Mouse (Mus musculus) urinary bladder, adult 2 months (tissue): ENCODE measurements around the gene Psmd9. TPM values are rescaled to one million over a fixed set of nuclear protein-coding genes. Genes with fewer than 3 reads are reported as not detected.

Experiments used
- DNase-seq: peaks from one replicate; pipeline ENCODE4 v3.0.0; 2022; ENCODE audit warnings: low spot score
- polyA plus RNA-seq: library from polyadenylated mRNA; depleted of rRNA; stranded (reverse); fragments of >200 nt; gene quantifications from 2 replicates; pipeline ENCODE4 v1.2.3, GENCODE M21; 2012

The Psmd9 gene
- polyA plus RNA-seq, 1 experiment, result 26.7 TPM

GRCm38 (mm10) chr5:123251390-123251789 lies 82.2 kb downstream of the Psmd9 start:
- DNase-seq, result no peak

DNA sequence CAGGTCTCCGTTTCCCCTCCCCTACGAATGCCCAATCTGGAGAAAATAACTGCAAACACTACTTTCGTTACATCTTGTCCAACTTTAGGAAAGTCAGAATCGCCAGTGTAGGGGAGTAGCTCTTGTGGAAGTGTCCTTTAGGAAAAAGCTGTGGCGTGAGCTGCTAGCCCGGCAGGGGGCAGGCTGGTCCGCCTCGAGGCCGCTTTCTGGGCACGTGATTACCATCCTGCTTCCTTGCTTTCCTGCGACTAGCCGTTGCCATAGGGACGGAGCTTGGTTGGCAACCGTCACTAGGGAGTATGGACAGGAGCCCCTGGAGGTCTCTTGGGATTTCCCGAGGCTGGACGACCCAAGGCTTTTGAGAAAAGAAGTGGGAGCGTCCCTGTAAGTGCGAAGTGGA lies 82.6 kb downstream of the Psmd9 start, which contains the start of gene Wdr66:
Gene Wdr66 (plus strand): TSS at position 269 of the 400 bp plus-strand sequence.
- DNase-seq, result peak; percentile 52

DNA sequence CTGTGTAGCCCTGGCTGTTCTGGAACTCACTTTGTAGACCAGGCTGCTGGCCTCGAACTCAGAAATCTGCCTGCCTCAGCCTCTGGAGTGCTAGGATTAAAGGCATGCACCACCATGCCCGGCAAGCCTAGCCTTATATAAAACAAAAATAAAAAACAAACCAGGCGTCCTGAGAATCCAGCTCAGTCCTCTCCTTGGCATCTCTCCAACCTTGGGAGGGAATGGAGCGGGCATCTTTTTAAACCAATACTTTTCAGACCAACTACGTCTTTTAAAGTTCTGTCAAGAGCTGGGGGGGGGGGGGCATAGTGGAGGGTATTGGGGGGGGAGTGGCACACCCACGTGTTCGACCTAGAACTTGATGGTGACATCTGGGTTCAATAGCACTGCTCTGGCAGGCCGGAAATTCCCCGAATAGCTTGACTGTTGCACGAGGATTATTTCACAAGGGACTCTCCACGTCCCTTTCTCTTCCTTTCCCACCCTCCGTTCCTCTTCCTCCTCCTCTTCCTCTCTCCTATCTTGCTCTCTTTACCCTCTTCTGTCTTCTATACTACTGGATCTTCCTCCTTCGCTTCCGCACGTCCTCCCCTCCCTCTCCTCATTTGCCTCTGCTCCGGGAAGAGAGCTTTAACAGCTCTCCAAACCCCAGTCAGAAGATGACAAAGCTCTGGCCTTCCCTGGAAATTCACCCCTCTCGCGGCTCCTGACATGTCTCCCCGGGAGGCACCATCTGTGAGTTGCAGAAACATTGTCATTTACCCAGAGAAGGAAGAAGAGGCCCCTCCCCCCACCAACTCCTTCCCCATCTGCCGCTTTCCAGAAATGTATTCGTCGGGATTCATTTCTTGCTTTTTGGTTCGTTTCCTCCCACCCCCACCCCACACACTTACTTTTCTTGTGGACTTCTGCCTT lies 87.9 kb downstream of the Psmd9 start:
- no peak for DNase-seq

- DNase-seq, result peak; percentile 43
Observed at GRCm38 (mm10) chr5:123258990-123259389, 89.8 kb downstream of the Psmd9 start.

DNA sequence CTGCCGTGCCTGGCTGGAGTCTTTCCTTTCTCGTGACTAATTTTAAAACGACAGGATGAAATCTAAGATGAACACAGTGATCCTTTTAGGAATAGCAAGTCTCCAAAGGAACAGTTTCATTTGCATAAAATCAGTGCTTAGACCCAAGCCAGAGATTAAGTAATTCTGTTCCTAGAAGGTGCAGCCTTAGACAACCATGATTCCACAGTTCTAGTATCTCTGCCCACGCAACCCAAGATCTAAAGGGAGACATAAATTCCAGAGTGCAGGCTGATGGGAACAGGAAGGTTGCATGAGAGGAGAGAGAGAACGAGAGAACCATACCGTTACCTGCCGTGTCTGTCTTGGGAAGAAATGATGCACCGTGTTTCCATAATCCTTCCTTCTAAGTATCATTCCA lies 91.5 kb downstream of the Psmd9 start:
- DNase-seq, result no peak

DNA sequence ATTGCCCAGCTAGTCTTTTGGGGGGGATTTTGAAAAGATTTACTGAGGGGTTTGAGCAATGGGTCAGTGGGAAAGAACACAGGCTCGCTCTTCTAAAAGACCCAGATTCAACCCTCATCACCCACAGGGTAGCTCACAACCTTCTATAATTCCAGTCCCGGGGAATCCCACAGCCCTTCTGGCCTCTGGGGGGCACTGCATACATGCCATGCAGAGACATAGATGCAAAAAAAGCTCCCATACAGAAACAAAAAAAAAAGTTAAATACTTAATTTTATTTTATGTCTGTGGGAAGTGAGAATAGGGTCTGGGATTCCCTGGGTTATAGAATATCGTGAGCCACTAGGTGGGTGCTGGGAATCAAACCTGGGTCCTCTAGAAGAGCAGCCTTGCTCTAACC lies 97.7 kb downstream of the Psmd9 start:
- DNase-seq, result no peak

GRCm38 (mm10) chr5:123268477-123269474 lies 99.6 kb downstream of the Psmd9 start:
- DNase-seq, result no peak

DNA sequence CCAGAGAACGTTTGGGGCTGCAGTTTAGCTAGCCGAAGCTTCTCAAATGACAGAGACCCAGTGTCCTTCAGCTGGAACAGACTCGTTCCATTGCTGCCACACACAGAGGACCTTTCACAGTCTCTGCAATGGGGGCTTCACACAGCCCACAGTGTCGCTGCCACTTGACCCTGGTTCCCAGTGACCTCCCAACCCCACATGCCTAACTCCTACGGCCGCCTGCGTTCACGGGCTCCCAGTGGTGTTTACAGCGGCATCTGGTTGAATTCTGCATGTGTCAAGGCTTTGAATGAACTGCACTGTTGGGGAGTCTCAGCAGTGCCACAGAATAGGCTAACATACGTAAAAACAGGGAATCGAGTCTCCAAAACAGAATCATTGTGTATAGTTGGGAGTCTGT lies 101.7 kb downstream of the Psmd9 start:
- DNase-seq, result no peak

GRCm38 (mm10) chr5:123272927-123273326 lies 103.7 kb downstream of the Psmd9 start:
- no peak for DNase-seq

GRCm38 (mm10) chr5:123276636-123277341 lies 107.6 kb downstream of the Psmd9 start:
- no peak for DNase-seq

GRCm38 (mm10) chr5:123277342-123277701 lies 108.1 kb downstream of the Psmd9 start:
- no peak for DNase-seq

GRCm38 (mm10) chr5:123277704-123278103 lies 108.5 kb downstream of the Psmd9 start:
- DNase-seq, result no peak

DNA sequence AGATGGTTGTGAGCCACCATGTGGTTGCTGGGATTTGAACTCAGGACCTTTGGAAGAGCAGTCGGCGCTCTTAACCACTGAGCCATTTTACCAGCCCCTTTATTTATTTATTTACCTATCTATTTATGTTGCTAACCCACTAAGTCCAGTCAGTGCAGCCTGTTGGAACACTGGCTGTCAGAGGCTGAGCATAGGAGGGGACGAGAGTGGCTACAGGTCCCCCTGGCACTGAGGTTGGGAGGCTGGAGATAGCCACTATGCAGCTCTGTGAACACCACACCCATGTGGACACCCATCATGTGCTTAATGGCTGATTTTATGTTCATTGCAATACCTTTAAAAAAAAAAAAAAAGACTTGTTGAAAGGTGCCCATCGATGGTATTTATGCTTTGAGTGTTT lies 110.0 kb downstream of the Psmd9 start:
- DNase-seq, result no peak

DNA sequence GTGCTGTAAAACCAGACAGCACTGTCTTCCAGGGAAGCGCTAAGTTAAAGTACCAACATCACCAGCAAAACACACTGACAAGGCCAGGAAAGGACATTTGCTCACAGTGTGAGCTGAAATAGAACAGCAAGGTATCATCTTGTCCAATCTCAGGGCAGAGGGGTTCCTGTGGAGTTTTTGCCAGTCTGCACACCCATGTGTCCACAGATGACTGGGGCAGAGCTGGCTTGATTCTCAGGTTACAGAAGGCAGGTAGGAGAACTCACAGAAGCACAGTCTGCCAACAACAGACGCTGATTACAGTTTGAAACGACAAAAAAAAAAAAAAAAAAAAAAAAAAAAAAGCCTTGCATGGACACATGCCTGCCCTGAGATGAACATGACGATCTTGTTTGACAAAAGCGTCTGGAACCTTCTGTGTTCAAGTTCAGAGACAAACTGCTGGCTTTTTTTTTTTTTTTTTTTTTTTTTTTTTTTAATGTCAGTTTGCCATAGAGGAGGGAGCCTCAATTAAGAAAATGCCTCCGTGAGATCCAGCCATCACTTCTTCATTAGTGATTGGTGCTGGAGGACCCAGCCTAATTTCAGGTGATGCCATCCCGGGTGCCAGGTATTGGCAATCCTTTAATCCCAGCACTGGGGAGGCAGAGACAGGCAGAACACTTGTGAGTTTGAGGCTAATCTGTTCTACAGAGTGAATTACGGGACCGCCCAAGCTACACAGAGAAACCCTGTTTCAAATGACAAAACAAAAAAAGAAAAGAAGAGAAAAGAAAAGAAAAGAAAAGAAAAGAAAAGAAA lies 112.3 kb downstream of the Psmd9 start:
- DNase-seq, result no peak

DNA sequence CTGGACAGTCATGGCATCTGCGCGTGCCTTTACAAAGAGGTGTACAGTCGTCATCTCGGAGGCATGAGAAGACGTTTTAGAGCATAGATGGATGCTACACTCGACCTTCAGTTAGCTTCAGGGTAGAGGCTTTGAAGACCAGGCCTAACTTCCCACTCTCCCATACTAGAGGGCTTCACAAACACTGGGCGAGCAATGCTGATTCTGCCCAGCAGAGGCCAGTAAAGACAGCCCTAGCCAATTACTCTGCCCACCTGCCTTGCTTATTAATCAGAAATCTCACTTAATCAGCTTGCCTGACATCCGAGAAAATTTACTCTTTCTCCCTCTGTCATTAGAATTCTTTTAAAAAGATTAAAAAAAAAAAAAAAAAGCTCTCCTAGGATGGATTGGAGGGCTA lies 116.0 kb downstream of the Psmd9 start:
- DNase-seq, result no peak

- no peak for DNase-seq
Observed at GRCm38 (mm10) chr5:123288079-123288478, 118.9 kb downstream of the Psmd9 start.

GRCm38 (mm10) chr5:123294653-123295052 lies 125.4 kb downstream of the Psmd9 start:
- DNase-seq, result no peak

DNA sequence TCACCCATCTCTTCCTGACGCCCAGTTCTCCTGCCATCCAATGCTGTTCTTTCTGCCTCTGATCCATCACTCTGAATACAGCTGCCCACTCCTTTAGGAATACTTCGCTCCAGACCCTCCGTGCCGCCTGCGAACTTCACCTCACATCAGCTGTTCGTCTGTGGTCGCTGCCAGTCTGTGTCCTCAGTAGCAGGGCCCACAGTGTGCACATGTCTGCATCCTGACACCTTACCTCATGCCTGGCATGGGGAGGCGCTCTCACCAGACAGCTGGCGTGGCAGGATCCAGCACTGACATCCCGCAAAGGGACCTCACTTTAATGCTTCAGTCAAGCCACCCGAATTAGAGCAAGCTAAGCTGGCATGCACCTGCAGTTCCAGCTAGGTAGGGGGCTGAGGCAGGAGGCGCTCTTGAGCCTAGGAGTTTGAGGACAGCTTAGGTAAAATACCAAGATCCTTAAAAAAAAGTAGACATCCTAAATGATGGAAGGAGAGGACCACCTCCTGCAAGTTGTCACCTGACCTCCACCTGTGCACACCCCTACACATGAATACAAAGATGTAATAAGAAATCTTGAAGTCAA lies 127.1 kb downstream of the Psmd9 start:
- no peak for DNase-seq

DNA sequence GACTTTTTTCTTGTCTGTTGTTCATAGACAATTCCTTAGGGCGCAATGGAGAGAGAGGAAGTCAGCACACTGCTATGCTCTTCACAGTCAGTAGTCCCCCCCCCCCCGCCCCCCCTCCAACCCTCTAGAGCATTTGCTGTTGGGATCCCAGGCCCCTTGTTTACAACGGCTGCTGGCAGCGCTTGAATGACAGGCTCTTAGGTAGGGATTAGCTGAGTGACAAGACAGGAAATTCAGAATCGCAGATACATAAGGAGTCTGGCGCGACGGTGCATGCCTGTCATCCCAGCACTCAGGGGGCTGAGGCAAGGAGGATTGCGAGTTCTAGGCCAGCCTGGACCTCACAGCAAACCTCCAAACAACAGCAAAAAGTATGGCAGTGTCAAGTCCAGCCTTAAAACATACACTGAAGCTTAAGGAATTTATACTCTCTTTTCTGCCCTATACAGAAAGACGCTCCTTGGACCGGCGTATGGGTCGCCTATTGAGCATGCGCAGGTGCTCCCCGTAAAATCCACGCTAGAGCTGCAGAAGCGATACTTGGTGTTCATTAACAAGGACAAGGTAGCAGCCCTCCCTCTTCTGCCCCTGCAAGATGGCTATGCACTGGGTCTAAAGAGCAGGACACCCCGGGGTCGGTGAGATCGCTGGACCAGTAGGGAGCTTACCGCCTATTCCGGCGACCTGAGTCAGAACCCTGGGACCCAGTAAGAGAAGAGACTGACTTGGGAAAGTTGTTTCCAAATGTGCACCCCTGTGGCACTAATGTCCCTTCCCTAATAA lies 128.0 kb downstream of the Psmd9 start:
- DNase-seq, result no peak

DNA sequence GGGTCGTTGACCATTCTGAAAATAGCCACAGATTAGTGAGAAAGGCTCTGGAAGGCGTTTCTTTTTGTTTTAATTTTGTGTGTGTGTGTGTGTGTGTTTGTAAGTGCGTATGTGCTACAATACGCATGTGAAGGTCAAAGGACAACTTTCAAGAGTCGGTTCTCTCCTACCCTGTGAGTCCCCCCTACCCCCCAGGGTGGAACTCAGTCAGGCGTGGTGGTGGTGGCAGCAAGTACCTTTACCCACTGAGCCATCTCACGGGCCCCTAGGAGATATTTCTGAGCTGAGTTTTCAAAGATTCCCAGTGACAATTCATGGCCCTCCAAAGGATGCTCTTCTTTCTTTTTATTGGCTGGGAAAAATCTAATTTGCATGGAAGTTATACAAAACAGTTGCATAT lies 128.6 kb downstream of the Psmd9 start:
- no peak for DNase-seq
